Mouse (Mus musculus) cerebellum, adult 11 months (tissue): Measurements from ENCODE around the gene Rrp1.
"Not testable (repeated sequence)": the region's sequence is repeated elsewhere in the genome, so short reads cannot be mapped to it uniquely, and the experiment has no call there.

Source experiments
- DNase-seq: peaks from one replicate; pipeline ENCODE4 v3.0.0; 2022

The Rrp1 gene

DNA sequence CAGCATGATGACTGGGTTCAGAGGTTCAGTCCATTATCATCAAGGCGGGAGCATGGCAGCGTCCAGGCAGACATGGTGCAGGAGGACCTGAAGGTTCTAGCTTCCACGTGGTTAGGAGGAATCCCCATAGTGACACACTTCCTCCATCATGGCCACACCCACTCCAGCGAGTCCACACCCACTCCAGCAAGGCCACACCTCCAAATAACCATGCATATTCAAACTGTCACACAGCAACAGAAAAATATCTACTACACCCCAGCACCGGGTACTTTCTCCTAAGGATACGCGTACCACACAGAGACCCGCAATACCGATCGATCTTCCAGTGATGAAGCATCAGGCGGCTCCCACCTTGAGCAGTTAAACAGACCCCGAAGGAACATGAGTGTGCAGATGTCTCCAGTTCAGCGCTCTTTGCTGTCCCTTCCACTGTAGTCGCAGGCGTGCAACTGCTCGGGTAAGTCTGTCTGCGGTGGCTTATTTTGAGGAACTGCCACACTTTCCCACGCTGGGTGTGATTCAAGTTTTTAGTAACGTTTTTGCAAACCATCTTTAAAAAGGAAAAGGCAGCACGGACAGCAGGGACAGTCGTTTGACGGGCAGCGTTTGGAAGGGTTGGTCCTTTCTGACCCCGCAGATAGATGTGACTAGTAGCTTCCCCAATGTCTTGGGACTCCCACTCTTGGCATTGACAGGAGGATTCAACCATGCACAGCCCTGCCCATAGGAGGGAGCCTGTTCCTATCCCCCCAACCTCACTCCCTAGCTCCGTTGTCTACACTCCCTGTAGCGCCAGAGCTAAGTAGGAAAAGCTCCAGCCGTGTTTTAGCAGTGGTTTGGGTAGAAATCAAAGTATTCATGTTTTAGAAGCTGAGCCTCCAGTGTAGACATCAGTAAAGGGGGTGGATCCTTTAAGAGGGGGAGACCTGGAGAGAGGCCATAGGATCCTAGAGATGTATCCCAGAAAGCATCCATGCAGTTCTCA is 39.9 kb downstream of the Rrp1 start:
- DNase-seq = no peak

DNA sequence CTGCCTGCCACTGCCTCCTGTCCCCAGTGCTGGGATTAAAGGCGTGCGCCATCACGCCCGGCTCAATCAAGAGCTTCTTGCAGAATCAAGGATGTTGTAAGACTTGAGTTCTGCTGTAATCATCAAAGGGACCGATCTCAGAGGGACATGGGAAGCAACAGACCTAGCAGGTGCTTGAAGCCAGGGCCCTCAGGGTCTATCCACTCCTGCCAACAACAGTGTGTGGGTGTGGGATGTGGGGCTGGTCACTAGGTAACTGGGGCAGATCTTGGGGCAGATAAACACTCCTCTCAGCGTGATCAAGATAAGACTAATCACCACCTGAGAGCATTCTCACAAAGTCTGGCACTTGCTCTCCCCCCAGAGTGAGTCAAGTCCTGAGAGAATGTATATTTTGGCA is 41.1 kb downstream of the Rrp1 start:
- DNase-seq = no peak

GRCm38 (mm10) chr10:78367586-78367985 is 45.3 kb downstream of the Rrp1 start:
- no peak for DNase-seq

DNA sequence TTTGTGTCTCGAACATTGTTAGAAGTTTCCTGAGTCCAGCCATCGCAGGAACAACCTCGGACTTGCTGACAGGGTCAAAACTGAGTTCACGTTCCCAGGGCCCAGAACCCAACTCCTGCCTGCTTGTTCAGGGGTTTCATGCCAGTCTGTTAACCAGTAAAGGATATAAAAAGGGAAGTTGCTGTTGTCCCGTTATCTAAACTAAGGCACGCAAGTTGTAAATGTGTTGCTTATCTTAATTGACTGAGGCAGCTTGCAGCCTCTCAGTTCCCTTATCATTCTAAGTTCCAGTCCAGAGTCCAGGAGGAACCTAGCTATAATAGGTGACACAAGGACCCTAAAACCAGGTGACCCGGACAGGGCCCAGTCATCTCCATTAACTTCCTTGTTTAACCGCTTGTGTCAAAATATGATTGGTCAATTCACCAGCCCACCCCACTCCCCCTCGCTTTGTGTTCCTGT is 46.0 kb downstream of the Rrp1 start:
- no peak for DNase-seq

GRCm38 (mm10) chr10:78366195-78366834 is 46.5 kb downstream of the Rrp1 start:
- no peak for DNase-seq

DNA sequence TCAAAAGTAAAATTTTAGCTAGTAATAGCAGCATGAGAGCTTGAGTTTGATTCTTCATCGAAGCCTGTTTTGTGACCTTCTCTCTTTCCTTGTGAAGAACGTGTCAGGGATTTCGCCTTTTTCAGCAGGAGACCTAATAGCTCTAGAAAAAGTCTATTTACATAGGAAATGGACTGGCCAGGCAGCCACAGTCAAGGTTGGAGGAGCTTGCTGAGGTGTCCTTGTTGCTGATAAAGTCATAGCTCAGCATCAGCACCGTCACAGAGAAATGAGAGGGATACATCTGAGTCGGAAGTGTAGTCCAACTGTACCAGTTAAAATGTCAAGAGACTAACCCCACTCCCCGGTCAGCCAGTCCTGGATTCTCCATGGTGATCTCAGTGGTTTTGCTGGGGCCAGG is 47.3 kb downstream of the Rrp1 start:
- no peak for DNase-seq

DNA sequence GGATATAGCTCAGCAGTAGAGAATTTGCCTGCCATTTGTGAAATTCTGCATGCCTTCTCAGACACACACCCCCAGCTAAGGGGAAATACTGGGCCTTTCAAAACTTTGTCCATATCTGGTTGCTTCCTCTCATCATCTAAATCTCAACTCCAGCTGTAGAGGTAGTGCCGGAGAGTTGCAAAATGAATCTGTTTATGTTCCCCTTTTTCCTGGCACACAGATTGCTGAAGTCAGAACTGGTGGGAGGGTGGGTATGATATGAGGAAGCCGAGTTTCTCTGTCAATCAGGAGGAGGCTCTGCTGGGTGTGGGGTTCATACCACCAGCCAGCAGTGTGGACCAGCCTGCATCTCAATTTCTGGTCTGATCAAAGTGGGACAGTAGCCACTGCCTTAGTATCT is 48.7 kb downstream of the Rrp1 start:
- no peak for DNase-seq

- no peak for DNase-seq
These were observed 49.5 kb downstream of the Rrp1 start for GRCm38 (mm10) chr10:78363366-78363765.

DNA sequence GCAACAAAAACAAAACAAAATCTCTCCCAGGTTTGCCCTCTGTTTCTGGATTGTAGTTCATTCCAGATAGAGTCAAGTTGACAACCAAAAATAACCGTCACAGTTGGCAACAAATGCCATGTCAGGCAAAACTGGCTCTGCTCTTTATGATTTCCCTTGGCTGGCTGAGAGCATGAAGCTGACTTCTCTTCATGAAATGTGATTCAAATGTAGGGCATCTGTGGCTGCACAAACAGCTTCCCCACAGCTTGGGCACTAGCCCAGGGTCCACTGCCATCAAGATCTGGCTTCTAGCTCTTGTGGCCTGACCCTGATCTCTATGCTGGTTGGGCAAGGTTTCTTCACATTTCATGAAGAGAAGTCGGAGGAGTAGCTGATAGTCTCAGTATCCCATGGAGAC is 50.9 kb downstream of the Rrp1 start:
- peak; percentile 54 for DNase-seq

- peak; percentile 78 for DNase-seq
These were observed 52.5 kb downstream of the Rrp1 start for GRCm38 (mm10) chr10:78360290-78360711.

DNA sequence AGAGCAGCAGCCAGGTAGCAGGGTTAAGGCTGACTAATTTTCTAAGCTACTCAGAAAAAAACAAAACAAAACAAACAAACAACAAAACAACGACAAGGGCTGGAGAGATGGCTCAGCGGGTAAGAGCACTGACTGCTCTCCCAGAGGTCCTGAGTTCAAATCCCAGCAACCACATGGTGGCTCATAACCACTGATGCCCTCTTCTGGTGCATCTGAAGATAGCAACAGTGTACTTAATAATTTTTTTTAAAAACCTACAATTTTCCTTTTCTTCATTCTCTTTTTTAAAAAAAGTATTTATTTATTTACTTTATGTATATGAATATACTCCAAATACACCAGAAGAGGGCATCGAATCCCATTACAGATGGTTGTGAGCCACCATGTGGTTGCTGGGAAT is 53.8 kb downstream of the Rrp1 start:
- not testable (repeated sequence) for DNase-seq

DNA sequence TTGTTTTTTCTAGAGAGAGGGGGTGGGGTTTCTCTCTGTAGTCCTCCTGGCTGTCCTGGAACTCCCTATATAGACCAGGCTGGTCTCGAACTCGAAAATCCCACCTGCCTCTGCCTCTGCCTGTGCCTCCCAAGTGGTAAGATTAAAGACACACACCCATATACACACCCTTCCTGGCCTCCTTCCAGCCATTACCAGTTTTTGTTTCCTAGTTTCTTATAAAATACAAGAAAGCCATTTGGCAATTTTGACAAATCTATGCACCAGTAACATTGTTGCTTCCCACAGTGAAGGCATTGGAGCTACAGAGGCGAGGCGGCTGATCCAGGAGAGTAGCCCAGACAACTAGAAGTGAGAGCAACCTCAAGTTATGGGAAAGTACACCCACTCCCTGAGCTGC is 54.6 kb downstream of the Rrp1 start:
- no peak for DNase-seq

DNA sequence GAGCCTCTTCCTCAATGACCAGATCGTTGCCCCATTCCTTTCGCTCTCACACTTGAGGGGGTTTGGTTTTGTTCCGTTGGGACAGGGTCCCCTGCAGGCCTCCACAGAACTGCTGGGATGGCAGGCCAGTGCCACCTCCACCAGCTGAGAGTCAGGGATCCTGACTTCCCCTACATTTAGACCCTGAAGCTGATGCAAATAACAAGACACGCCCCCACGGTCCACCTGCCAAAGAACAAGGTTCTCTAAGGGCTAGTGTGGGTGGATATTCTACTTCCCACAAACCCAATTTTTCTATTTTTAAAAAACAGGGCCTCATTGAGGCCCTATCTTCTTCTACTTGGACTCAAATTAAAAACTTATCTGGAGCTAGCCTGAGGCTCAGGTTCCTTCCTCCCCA is 55.1 kb downstream of the Rrp1 start:
- DNase-seq = no peak

GRCm38 (mm10) chr10:78355931-78356593 is 56.8 kb downstream of the Rrp1 start:
- no peak for DNase-seq

DNA sequence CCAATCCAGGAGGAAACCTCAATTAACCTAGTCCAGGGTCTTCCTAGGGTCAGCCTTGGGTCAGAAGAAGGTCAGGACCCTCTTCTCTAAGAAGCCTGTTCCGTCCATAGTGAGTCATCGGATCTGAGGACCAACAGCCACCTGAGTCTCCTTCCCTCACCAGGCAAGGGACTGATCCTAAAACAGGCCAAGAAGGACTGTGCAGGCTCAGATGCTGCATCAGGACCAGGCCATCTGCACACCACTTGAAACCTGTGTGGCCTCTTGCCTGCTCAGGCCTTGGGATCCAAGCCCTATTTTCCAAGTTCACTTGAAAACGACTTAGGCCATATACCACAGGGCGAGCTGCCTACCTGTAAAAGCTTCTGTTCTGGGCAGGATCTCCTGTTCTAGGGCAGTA is 59.6 kb downstream of the Rrp1 start:
- DNase-seq = no peak

DNA sequence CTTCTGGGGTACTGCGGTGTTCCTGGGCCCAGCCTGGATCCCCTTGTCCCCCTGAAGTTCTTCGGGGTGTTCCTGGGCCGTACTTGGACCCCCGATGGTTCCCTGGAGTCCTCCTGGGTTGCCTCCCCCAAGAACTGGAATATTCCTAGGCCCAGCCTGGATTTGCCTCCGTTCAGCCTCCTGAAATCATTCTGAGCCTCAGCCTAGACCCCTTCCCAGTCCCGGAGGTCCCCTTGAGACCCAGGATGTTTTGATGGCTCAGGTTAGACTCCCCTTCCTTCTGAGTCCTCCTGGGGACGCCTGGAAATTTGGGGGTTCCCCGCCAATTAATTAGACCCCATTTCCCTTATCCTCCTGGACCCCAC is 60.2 kb downstream of the Rrp1 start:
- DNase-seq = no peak

DNA sequence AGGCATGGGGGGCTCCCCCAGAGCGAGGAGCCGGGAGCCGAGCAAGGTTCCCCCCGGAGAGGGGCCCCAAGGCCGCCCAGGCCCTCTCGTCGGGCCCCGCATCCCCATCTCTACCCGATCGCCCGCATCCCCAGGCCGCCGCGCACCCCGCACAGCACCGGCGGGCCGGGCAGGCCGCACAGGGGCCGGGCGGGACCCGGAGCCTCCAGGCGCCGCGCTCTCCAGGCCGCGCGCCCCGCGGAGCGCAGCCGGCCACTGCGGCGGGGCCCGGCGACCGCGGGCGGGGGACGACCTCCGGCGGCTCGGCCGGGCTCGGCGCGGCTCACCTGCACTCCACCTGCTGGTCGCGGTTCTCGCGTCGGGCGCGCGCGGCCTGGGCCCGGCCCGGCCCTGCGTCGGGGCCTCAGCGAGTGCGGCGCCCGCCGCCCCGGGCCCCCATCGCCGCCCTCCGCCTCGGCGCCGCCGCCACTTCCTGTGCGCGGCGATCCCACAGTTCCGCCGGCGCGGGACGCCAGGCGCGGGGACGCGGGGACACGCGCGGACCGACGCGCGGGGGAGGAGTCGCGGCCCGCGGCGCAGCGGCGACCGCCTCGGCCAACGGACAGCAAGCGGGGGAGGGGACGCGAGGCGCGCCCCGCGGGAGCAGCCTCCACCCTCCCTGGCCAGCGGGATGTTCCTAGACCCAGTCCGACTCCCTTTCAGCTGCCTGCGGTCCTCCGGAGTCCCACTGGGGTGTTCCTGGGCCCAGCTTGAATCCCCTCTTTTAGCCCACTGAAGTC is 60.8 kb downstream of the Rrp1 start, which contains the start of gene Agpat3:
TSS of gene Agpat3 (minus strand) at position 603 of the 779 bp plus-strand sequence.
- DNase-seq = peak; percentile 72

GRCm38 (mm10) chr10:78351564-78351886 is 61.3 kb downstream of the Rrp1 start:
- DNase-seq = no peak

DNA sequence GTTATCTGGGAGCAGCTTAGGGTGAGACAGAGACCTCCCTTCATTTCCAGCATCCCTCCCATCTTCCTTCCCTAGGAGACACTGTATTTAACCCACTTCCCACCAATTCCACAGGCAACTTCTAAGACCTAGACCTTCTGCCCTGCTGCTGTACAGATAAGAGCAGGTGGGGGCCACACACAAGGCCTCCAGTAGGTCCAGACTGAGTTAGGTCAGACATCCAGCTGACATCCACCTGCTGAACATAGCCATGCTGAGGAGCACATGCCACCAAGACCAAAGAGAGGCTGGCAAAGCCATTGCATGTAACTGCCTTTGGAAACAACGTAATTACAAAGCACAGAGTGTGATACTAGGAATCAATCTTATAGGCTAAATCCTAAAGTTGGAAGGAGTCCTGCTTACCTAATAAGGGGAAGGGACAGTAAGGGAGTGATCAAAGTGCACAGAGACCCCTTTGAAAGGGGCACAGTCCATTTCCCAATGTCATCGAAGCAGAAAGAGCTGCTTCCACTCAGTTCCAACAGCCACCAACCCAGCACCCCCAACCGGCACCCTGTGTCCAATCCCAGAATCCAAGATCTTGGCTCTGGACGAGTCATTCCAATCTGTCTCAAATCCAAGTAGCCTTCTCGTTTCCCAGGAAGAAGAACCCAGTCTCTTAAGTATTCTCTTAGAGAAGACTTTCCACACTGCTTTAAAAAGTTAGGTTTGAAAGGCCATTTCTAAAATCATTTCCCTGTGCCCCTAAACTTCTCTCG is 61.9 kb downstream of the Rrp1 start:
- DNase-seq = no peak
